Mouse (Mus musculus) c-Kit-positive CD71-negative TER-119-negative erythroid progenitor cells, embryonic 14.5 days (primary cell): ENCODE measurements around the gene Rarg.

Source experiments
- DNase-seq: peaks from one replicate; pipeline ENCODE4 v3.0.0-alpha.2; 2013; ENCODE audit warnings: low read depth

Gene Rarg

GRCm38 (mm10) chr15:102204674-102205505, 52.4 kb downstream of the Rarg start, which contains the start of gene Csad:
Csad (minus strand) TSS chr15:102204724.
- DNase-seq, result no peak

DNA sequence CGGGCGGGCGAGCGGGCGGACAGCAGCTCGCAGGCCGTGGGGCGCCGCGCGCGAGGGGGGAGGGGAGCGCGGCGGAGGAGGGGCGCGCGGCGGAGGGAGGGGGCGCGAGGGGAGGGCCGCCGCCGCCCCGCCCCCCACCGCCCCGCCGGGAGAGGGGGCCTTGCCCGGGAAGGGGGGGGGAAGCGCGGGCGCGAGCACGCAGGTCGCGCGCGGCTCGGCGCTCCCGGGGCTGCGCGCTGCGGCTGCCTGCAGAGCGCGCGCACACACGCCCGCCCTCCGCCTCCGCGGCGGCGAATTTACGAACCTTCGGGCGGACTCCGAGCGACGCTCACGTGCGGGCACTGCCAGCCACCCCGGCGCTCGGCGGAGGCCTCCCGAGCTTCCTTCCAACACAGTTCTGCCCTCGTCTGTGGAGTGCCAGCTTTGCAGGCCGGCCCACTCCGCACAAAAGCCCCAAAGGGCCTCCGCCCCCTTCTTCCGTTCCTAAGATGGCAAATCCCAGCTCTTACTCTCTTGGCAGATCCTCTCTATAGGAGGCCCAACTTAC, 53.4 kb downstream of the Rarg start:
- no peak for DNase-seq

- peak; percentile 86 for DNase-seq
These were observed 54.1 kb downstream of the Rarg start, which contains the start of gene Zfp740 for GRCm38 (mm10) chr15:102202971-102203834. Zfp740 (plus strand) TSS chr15:102203249.

DNA sequence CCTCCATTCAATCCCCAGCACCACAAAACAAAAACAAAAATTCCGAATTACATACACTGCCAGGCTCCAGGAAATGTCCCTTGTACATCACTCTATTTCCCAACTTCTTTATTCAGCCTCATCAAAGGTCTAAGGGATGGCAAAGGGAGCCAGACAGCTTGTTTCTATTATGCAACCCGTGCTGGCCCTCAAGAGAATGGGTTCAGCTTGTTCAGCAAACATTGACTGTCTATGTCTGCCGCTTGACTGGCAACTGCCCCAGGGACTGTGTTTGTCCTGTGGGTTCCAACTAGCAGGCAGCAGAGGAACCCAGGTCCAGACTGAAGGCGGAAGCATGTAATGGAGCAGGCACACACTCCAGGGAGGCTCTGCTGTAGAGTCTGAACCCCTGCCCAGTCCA, 58.5 kb downstream of the Rarg start:
- no peak for DNase-seq

DNA sequence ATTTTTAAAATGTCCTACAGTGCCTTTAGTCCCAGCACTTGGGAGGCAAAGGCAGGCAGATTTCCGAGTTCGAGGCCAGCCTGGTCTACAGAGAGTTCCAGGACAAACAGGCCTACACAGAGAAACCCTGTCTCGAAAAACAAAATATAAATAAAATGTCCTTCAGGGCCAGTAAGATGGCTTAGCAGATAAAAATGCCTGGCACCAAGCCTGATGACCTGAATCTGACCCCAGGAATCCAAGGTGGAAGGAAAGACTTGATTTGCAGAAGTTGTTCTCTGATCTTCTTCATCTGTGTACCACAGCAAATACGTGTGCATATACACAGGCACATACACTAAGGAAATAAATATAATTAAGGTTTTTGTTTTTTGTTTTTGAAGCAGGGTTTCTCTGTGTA, 61.9 kb downstream of the Rarg start:
- DNase-seq, result no peak

DNA sequence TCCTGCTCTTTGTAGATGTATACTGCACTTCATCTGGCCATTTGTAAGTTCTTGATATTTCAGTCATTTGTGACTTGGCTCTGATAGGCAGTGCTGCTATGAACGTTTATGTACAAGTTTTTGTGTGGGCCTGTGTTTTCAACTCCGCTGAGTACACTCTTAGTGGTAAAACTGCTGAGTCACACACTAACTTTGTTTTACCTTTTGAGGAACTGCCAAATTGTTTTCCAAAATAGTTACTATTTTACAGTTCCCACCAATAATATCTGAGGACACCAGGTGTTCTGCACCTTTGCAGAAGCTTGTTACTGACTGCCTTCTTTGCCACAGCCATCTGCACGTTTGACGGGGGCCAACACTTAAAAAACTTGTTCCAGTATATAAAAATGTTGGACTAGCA, 62.9 kb downstream of the Rarg start:
- no peak for DNase-seq

DNA sequence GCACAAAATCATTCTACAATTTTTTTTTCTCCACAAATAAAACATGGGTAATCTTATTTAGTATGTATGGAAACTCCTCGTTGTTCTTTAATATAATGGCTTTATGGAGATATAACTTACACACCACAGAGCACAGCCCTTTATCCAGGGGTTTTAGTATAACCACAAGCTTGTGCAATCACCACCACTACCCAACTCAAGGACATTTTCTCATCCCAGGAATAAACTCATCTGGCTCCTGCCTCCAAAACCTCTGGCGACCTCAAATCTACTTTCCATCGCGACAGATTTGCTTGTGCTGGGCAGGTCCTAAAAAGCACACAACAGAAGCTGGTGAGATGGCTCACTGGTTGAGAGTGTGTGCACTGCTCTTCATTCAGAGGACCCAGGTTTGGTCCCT, 63.7 kb downstream of the Rarg start:
- no peak for DNase-seq

GRCm38 (mm10) chr15:102192820-102193386, 64.4 kb downstream of the Rarg start:
- DNase-seq, result no peak

GRCm38 (mm10) chr15:102192271-102192812, 65.0 kb downstream of the Rarg start:
- no peak for DNase-seq

DNA sequence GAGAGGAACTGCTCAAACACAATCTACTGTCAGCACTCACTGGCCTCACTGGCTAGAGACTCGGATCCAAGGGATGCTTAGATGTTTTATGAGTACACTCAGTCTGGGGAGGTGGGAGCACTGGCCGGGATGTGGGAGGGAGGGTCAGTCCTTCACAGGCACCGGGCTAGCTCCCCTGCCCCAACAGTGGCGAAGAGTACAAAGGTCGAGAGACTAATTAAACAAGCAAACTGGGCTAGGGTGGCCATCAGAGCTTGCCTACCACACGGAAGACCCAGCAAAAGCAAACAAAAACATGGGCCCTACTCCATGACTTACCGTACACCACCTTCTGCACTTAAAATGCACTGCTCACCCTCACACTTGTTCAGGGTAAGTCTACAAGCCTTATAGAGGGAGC, 65.6 kb downstream of the Rarg start:
- DNase-seq, result no peak

- DNase-seq, result no peak
These were observed 68.4 kb downstream of the Rarg start for GRCm38 (mm10) chr15:102188883-102189282.

DNA sequence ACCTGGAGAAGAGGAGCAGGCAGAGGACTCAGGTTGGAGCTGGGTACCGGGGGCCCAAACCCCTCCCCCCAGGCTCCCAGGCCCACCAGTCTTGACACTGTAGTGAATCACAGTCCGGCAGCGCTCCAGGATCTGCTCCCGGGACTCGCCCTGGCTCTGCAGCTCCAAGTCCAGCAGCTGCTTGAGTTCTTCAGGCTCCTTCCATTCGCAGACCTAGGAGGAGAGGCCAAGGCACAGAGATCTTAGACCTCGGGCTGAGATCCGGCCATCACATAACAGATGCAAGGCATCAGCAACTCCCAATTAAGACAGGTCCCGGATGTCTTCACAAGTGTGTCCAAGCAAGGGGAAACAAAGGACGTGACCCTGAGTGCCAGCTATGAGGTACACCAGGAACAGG, 69.2 kb downstream of the Rarg start:
- DNase-seq, result no peak

GRCm38 (mm10) chr15:102186239-102186638, 71.1 kb downstream of the Rarg start:
- no peak for DNase-seq
